Mouse (Mus musculus): ENCODE results near the gene 9630041A04Rik. TPM values are rescaled to one million over a fixed set of nuclear protein-coding genes. Genes with fewer than 3 reads are reported as not detected.

Gene 9630041A04Rik
- total RNA-seq, 1 experiment: not detected

GRCm38 (mm10) chr9:101940182-101940581, 78.5 kb downstream of the 9630041A04Rik start:
- Histone ChIP-seq H3K27ac (ENCODE audit: insufficient read depth, low read depth, low read length, poor library complexity, severe bottlenecking) (no peak overlapping the region), H3K9ac (ENCODE audit: insufficient read depth, low read depth, low read length, poor library complexity, severe bottlenecking) (no peak overlapping the region), H3K4me3 (ENCODE audit: insufficient read depth in 1 of 2, low read depth in 1 of 2, low read length in 2 of 2, poor library complexity in 1 of 2, severe bottlenecking in 1 of 2) (no peak overlapping the region), H3K36me3 (ENCODE audit: control insufficient read depth, insufficient read depth, low read length, poor library complexity, severe bottlenecking) (no peaks in the 10 kb centered on the region), H3K4me1 (ENCODE audit: control insufficient read depth in 2 of 2, insufficient read depth in 2 of 2, low read length in 2 of 2, poor library complexity in 1 of 2) (no peaks in the 10 kb centered on the region), H3K9me3 (ENCODE audit: control insufficient read depth, insufficient read depth, low read depth, low read length) (no peaks in the 10 kb centered on the region)
- in situ Hi-C loops (cut with MboI; ENCODE audit: low sequenced_read_pairs in 2 of 2, unreplicated experiment in 2 of 2): no loop called here
- no peak for TF ChIP-seq CHD2 (IDR thresholded peaks at IDR 0.05; ENCODE audit: low read depth, low read length)
- no peak for TF ChIP-seq MAFK (IDR thresholded peaks at IDR 0.05; ENCODE audit: insufficient read depth, low read depth, low read length)
- no peak for TF ChIP-seq HCFC1 (IDR thresholded peaks at IDR 0.05; ENCODE audit: borderline replicate concordance, insufficient read depth, low read length)
- no peak for TF ChIP-seq ZC3H11A (IDR thresholded peaks at IDR 0.05; ENCODE audit: borderline replicate concordance, low read depth, low read length)
- no peak for TF ChIP-seq ZNF384 (IDR thresholded peaks at IDR 0.05; ENCODE audit: low read depth, low read length)
- DNase-seq (ENCODE audit: low read depth, low spot score): no peak

GRCm38 (mm10) chr9:101942058-101942669, 80.5 kb downstream of the 9630041A04Rik start:
- Histone ChIP-seq H3K9me3 (ENCODE audit: control insufficient read depth, insufficient read depth, low read depth, low read length) (no peaks in the 10 kb centered on the region), H3K4me3 (ENCODE audit: insufficient read depth in 1 of 2, low read depth in 1 of 2, low read length in 2 of 2, poor library complexity in 1 of 2, severe bottlenecking in 1 of 2) (no peak overlapping the region), H3K36me3 (ENCODE audit: control insufficient read depth, insufficient read depth, low read length, poor library complexity, severe bottlenecking) (no peaks in the 10 kb centered on the region), H3K4me1 (ENCODE audit: control insufficient read depth in 2 of 2, insufficient read depth in 2 of 2, low read length in 2 of 2, poor library complexity in 1 of 2) (no peaks in the 10 kb centered on the region), H3K27ac (ENCODE audit: insufficient read depth, low read depth, low read length, poor library complexity, severe bottlenecking) (no peak overlapping the region), H3K9ac (ENCODE audit: insufficient read depth, low read depth, low read length, poor library complexity, severe bottlenecking) (no peak overlapping the region)
- in situ Hi-C loops (cut with MboI; ENCODE audit: low sequenced_read_pairs in 2 of 2, unreplicated experiment in 2 of 2): no loop called here
- TF ChIP-seq ZNF384 (IDR thresholded peaks at IDR 0.05; ENCODE audit: low read depth, low read length) (no peak), ZC3H11A (IDR thresholded peaks at IDR 0.05; ENCODE audit: borderline replicate concordance, low read depth, low read length) (no peak)
- no peak for DNase-seq (ENCODE audit: low read depth, low spot score)

GRCm38 (mm10) chr9:101945326-101945725, 83.7 kb downstream of the 9630041A04Rik start:
- Histone ChIP-seq H3K27ac (ENCODE audit: insufficient read depth, low read depth, low read length, poor library complexity, severe bottlenecking) (no peak overlapping the region), H3K9me3 (ENCODE audit: control insufficient read depth, insufficient read depth, low read depth, low read length) (no peaks in the 10 kb centered on the region), H3K9ac (ENCODE audit: insufficient read depth, low read depth, low read length, poor library complexity, severe bottlenecking) (no peak overlapping the region), H3K36me3 (ENCODE audit: control insufficient read depth, insufficient read depth, low read length, poor library complexity, severe bottlenecking) (no peaks in the 10 kb centered on the region), H3K4me3 (ENCODE audit: insufficient read depth in 1 of 2, low read depth in 1 of 2, low read length in 2 of 2, poor library complexity in 1 of 2, severe bottlenecking in 1 of 2) (no peak overlapping the region), H3K4me1 (ENCODE audit: control insufficient read depth in 2 of 2, insufficient read depth in 2 of 2, low read length in 2 of 2, poor library complexity in 1 of 2) (no peaks in the 10 kb centered on the region)
- DNase-seq (ENCODE audit: low read depth, low spot score): no peak
- no peak for TF ChIP-seq MAFK (IDR thresholded peaks at IDR 0.05; ENCODE audit: insufficient read depth, low read depth, low read length)
- TF ChIP-seq HCFC1 (IDR thresholded peaks at IDR 0.05; ENCODE audit: borderline replicate concordance, insufficient read depth, low read length): no peak
- TF ChIP-seq CHD2 (IDR thresholded peaks at IDR 0.05; ENCODE audit: low read depth, low read length): no peak
- TF ChIP-seq ZC3H11A (IDR thresholded peaks at IDR 0.05; ENCODE audit: borderline replicate concordance, low read depth, low read length): no peak
- no peak for TF ChIP-seq ZNF384 (IDR thresholded peaks at IDR 0.05; ENCODE audit: low read depth, low read length)
- in situ Hi-C loops (cut with MboI; ENCODE audit: low sequenced_read_pairs in 2 of 2, unreplicated experiment in 2 of 2): no loop called here

GRCm38 (mm10) chr9:101945814-101946213, 84.2 kb downstream of the 9630041A04Rik start:
- Histone ChIP-seq H3K27ac (ENCODE audit: insufficient read depth, low read depth, low read length, poor library complexity, severe bottlenecking) (no peak overlapping the region), H3K36me3 (ENCODE audit: control insufficient read depth, insufficient read depth, low read length, poor library complexity, severe bottlenecking) (no peaks in the 10 kb centered on the region), H3K9ac (ENCODE audit: insufficient read depth, low read depth, low read length, poor library complexity, severe bottlenecking) (no peak overlapping the region), H3K4me3 (ENCODE audit: insufficient read depth in 1 of 2, low read depth in 1 of 2, low read length in 2 of 2, poor library complexity in 1 of 2, severe bottlenecking in 1 of 2) (no peak overlapping the region), H3K9me3 (ENCODE audit: control insufficient read depth, insufficient read depth, low read depth, low read length) (no peaks in the 10 kb centered on the region), H3K4me1 (ENCODE audit: control insufficient read depth in 2 of 2, insufficient read depth in 2 of 2, low read length in 2 of 2, poor library complexity in 1 of 2) (no peaks in the 10 kb centered on the region)
- TF ChIP-seq CHD2 (IDR thresholded peaks at IDR 0.05; ENCODE audit: low read depth, low read length) (no peak), HCFC1 (IDR thresholded peaks at IDR 0.05; ENCODE audit: borderline replicate concordance, insufficient read depth, low read length) (no peak), ZNF384 (IDR thresholded peaks at IDR 0.05; ENCODE audit: low read depth, low read length) (no peak), ZC3H11A (IDR thresholded peaks at IDR 0.05; ENCODE audit: borderline replicate concordance, low read depth, low read length) (no peak), MAFK (IDR thresholded peaks at IDR 0.05; ENCODE audit: insufficient read depth, low read depth, low read length) (no peak)
- DNase-seq (ENCODE audit: low read depth, low spot score): no peak
- in situ Hi-C loops (cut with MboI; ENCODE audit: low sequenced_read_pairs in 2 of 2, unreplicated experiment in 2 of 2): no loop called here

- no peaks in the 10 kb centered on the region for H3K9me3 ChIP-seq (ENCODE audit: control insufficient read depth, insufficient read depth, low read depth, low read length)
- H3K27ac ChIP-seq (ENCODE audit: insufficient read depth, low read depth, low read length, poor library complexity, severe bottlenecking): no peak overlapping the region
- no peaks in the 10 kb centered on the region for H3K36me3 ChIP-seq (ENCODE audit: control insufficient read depth, insufficient read depth, low read length, poor library complexity, severe bottlenecking)
- no peak overlapping the region for H3K4me3 ChIP-seq (ENCODE audit: insufficient read depth in 1 of 2, low read depth in 1 of 2, low read length in 2 of 2, poor library complexity in 1 of 2, severe bottlenecking in 1 of 2)
- in situ Hi-C loops (cut with MboI; ENCODE audit: low sequenced_read_pairs in 2 of 2, unreplicated experiment in 2 of 2): no loop called here
- no peaks in the 10 kb centered on the region for H3K4me1 ChIP-seq (ENCODE audit: control insufficient read depth in 2 of 2, insufficient read depth in 2 of 2, low read length in 2 of 2, poor library complexity in 1 of 2)
- TF ChIP-seq HCFC1 (IDR thresholded peaks at IDR 0.05; ENCODE audit: borderline replicate concordance, insufficient read depth, low read length) (no peak), ZC3H11A (IDR thresholded peaks at IDR 0.05; ENCODE audit: borderline replicate concordance, low read depth, low read length) (no peak), MAFK (IDR thresholded peaks at IDR 0.05; ENCODE audit: insufficient read depth, low read depth, low read length) (no peak), ZNF384 (IDR thresholded peaks at IDR 0.05; ENCODE audit: low read depth, low read length) (no peak), CHD2 (IDR thresholded peaks at IDR 0.05; ENCODE audit: low read depth, low read length) (no peak)
- H3K9ac ChIP-seq (ENCODE audit: insufficient read depth, low read depth, low read length, poor library complexity, severe bottlenecking): no peak overlapping the region
- peak; percentile 31 for DNase-seq (ENCODE audit: low read depth, low spot score)
Measured at GRCm38 (mm10) chr9:101950101-101950500, 88.5 kb downstream of the 9630041A04Rik start.
